Mouse (Mus musculus): ENCODE results near the gene Gm3594. TPM values are rescaled to one million over a fixed set of nuclear protein-coding genes. Genes with fewer than 3 reads are reported as not detected.

Gm3594 gene
- not detected for total RNA-seq (2023)

GRCm38 (mm10) chr14:6444511-6444910 lies at the start of gene Gm3594:
TSS of gene Gm3594 (minus strand) at chr14:6444611.

GRCm38 (mm10) chr14:6412382-6412781 lies 32.0 kb downstream of the Gm3594 start, which contains the start of gene Gm3591:
TSS of gene Gm3591 (minus strand) at chr14:6412482.

DNA sequence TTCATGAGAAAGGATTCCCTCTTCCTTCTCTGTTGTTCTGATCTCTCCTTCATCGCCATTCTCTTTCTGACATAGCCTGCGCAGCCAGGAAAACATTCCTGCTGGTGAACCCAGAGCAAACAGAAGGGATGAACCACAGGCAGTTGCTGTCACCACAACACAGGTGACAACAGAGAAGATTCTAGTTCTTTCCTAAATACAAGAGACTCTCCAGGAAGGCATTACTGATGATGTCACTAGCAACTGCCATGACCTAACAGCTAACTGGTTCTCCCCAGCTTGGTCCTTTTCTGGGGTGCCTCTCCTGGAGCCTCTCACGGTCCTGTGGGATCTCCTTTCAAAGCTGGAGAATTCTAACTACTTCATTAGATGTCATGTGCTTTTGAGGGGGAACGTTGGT lies 54.2 kb downstream of the Gm3594 start, which contains the start of gene Gm16440:
Gene Gm16440 (minus strand): TSS at position 101 of the 400 bp plus-strand sequence.

Other genes starting within 250 kb of the Gm3594 start
- gene Gm21560, start 225.3 kb downstream of the Gm3594 start, total RNA-seq (2023) = not detected
- not detected for gene Gm3411, start 157.4 kb downstream of the Gm3594 start, total RNA-seq (2023)
- not detected for gene Gm21103, start 139.8 kb downstream of the Gm3594 start, total RNA-seq (2023)
- gene Gm3618, start 100.9 kb downstream of the Gm3594 start, total RNA-seq (2023) = not detected
- not detected for gene Gm16440, start 54.3 kb downstream of the Gm3594 start, total RNA-seq (2023)
- not detected for gene Gm3591, start 32.1 kb downstream of the Gm3594 start, total RNA-seq (2023)
- gene Gm8356, start 92.7 kb upstream of the Gm3594 start, total RNA-seq (2023) = not detected
- not detected for gene Gm3629, start 146.0 kb upstream of the Gm3594 start, total RNA-seq (2023)
- not detected for gene Gm3460, start 177.8 kb upstream of the Gm3594 start, total RNA-seq (2023)
- gene Gm10251, start 239.6 kb upstream of the Gm3594 start, total RNA-seq (2023) = not detected